Mouse (Mus musculus): ENCODE data around the gene Olfr855. TPM values are rescaled to one million over a fixed set of nuclear protein-coding genes. Genes with fewer than 3 reads are reported as not detected.

The Olfr855 gene
- polyA plus RNA-seq (2015; fragmentation: Nextera tagmentation; extraction: Ambion mirVana) = not detected in 2 replicates

- no peak for ATAC-seq (ENCODE audit: low read depth)
- Histone ChIP-seq H3K4me1 (ENCODE audit: control insufficient read depth, low read depth, low read length) (no peaks in the 10 kb centered on the region), H3K36me3 (ENCODE audit: control insufficient read depth, insufficient read depth) (no peaks in the 10 kb centered on the region), H3K27ac (ENCODE audit: low read length) (no peak within 1 kb of the TSS), H3K9me3 (replicated peaks; ENCODE audit: control insufficient read depth, low read length) (no peaks in the 10 kb centered on the region), H3K27me3 (ENCODE audit: control insufficient read depth, insufficient read depth, low read depth, low read length) (no peaks in the 10 kb centered on the region), H3K4me2 (ENCODE audit: low read depth, low read length) (no peak within 1 kb of the TSS), H3K4me3 (ENCODE audit: low read depth, low read length) (no peak within 1 kb of the TSS), H3K9ac (ENCODE audit: low read depth, low read length) (no peak within 1 kb of the TSS)
Measured at GRCm38 (mm10) chr9:19582317-19582716, at the start of gene Olfr855. Gene Olfr855 (plus strand): TSS chr9:19582617.

GRCm38 (mm10) chr9:19540976-19541375, 41.4 kb upstream of the Olfr855 start, which contains the start of gene Olfr853:
Gene Olfr853 (minus strand): TSS chr9:19541076.
- no peak within 1 kb of the TSS for H3K9ac ChIP-seq (ENCODE audit: low read depth, low read length)
- no peaks in the 10 kb centered on the region for H3K36me3 ChIP-seq (ENCODE audit: control insufficient read depth, insufficient read depth)
- H3K27ac ChIP-seq (ENCODE audit: low read length) = no peak within 1 kb of the TSS
- WGBS (ENCODE audit: insufficient replicate concordance) = 60% methylated on average over 1 of the region's 1 CpGs
- ATAC-seq (ENCODE audit: low read depth) = no peak
- H3K4me1 ChIP-seq (ENCODE audit: control insufficient read depth, low read depth, low read length) = no peaks in the 10 kb centered on the region
- H3K4me2 ChIP-seq (ENCODE audit: low read depth, low read length) = no peak within 1 kb of the TSS
- H3K27me3 ChIP-seq (ENCODE audit: control insufficient read depth, insufficient read depth, low read depth, low read length) = no peaks in the 10 kb centered on the region
- H3K4me3 ChIP-seq (ENCODE audit: low read depth, low read length) = no peak within 1 kb of the TSS
- no peaks in the 10 kb centered on the region for H3K9me3 ChIP-seq (replicated peaks; ENCODE audit: control insufficient read depth, low read length)

- WGBS (ENCODE audit: insufficient replicate concordance) = 40% methylated on average over 1 of the region's 1 CpGs
- Histone ChIP-seq H3K36me3 (ENCODE audit: control insufficient read depth, insufficient read depth) (no peaks in the 10 kb centered on the region), H3K9ac (ENCODE audit: low read depth, low read length) (no peak within 1 kb of the TSS), H3K4me3 (ENCODE audit: low read depth, low read length) (no peak within 1 kb of the TSS), H3K27ac (ENCODE audit: low read length) (no peak within 1 kb of the TSS), H3K27me3 (ENCODE audit: control insufficient read depth, insufficient read depth, low read depth, low read length) (no peaks in the 10 kb centered on the region), H3K4me2 (ENCODE audit: low read depth, low read length) (no peak within 1 kb of the TSS), H3K9me3 (replicated peaks; ENCODE audit: control insufficient read depth, low read length) (no peaks in the 10 kb centered on the region), H3K4me1 (ENCODE audit: control insufficient read depth, low read depth, low read length) (no peaks in the 10 kb centered on the region)
- no peak for ATAC-seq (ENCODE audit: low read depth)
Measured at GRCm38 (mm10) chr9:19567282-19567681, 15.1 kb upstream of the Olfr855 start, which contains the start of gene Olfr854. Gene Olfr854 (minus strand): TSS chr9:19567382.

- H3K9me3 ChIP-seq (replicated peaks; ENCODE audit: control insufficient read depth, low read length) = no peaks in the 10 kb centered on the region
- 87% methylated on average over 3 of the region's 3 CpGs for WGBS (ENCODE audit: insufficient replicate concordance)
- no peaks in the 10 kb centered on the region for H3K4me1 ChIP-seq (ENCODE audit: control insufficient read depth, low read depth, low read length)
- no peaks in the 10 kb centered on the region for H3K27me3 ChIP-seq (ENCODE audit: control insufficient read depth, insufficient read depth, low read depth, low read length)
- no peak for ATAC-seq (ENCODE audit: low read depth)
- no peak overlapping the region for H3K4me2 ChIP-seq (ENCODE audit: low read depth, low read length)
- no peak overlapping the region for H3K9ac ChIP-seq (ENCODE audit: low read depth, low read length)
- H3K27ac ChIP-seq (ENCODE audit: low read length) = no peak overlapping the region
- no peak overlapping the region for H3K4me3 ChIP-seq (ENCODE audit: low read depth, low read length)
- no peaks in the 10 kb centered on the region for H3K36me3 ChIP-seq (ENCODE audit: control insufficient read depth, insufficient read depth)
Measured at GRCm38 (mm10) chr9:19621297-19621696, 38.9 kb downstream of the Olfr855 start.

GRCm38 (mm10) chr9:19621843-19622822, 39.7 kb downstream of the Olfr855 start, which contains the start of gene Zfp317:
Gene Zfp317 (plus strand): TSS chr9:19622102.
- Histone ChIP-seq H3K9ac (ENCODE audit: low read depth, low read length) (peak within 1 kb of the TSS; percentile 69), H3K4me1 (ENCODE audit: control insufficient read depth, low read depth, low read length) (no peaks in the 10 kb centered on the region), H3K4me2 (ENCODE audit: low read depth, low read length) (peak within 1 kb of the TSS; percentile 58), H3K27ac (ENCODE audit: low read length) (peak within 1 kb of the TSS; percentile 87), H3K9me3 (replicated peaks; ENCODE audit: control insufficient read depth, low read length) (no peaks in the 10 kb centered on the region), H3K27me3 (ENCODE audit: control insufficient read depth, insufficient read depth, low read depth, low read length) (no peaks in the 10 kb centered on the region), H3K36me3 (ENCODE audit: control insufficient read depth, insufficient read depth) (no peaks in the 10 kb centered on the region), H3K4me3 (ENCODE audit: low read depth, low read length) (peak within 1 kb of the TSS; percentile 71)
- peak; percentile 94 for ATAC-seq (ENCODE audit: low read depth)
- WGBS (ENCODE audit: insufficient replicate concordance) = under 1% methylated on average over 35 of the region's 35 CpGs

- ATAC-seq (ENCODE audit: low read depth) = no peak
- H3K4me3 ChIP-seq (ENCODE audit: low read depth, low read length) = no peak overlapping the region
- H3K27ac ChIP-seq (ENCODE audit: low read length) = no peak overlapping the region
- H3K27me3 ChIP-seq (ENCODE audit: control insufficient read depth, insufficient read depth, low read depth, low read length) = no peaks in the 10 kb centered on the region
- peaks cover 4% of the 10 kb centered on the region; the same call in 1 of the 2 replicates for H3K36me3 ChIP-seq (ENCODE audit: control insufficient read depth, insufficient read depth)
- no peak overlapping the region for H3K4me2 ChIP-seq (ENCODE audit: low read depth, low read length)
- no peaks in the 10 kb centered on the region for H3K4me1 ChIP-seq (ENCODE audit: control insufficient read depth, low read depth, low read length)
- no peak overlapping the region for H3K9ac ChIP-seq (ENCODE audit: low read depth, low read length)
- H3K9me3 ChIP-seq (replicated peaks; ENCODE audit: control insufficient read depth, low read length) = no peaks in the 10 kb centered on the region
Measured at GRCm38 (mm10) chr9:19629574-19629973, 47.2 kb downstream of the Olfr855 start.

Other genes starting within 250 kb of the Olfr855 start
- gene Olfr845, start 246.2 kb upstream of the Olfr855 start, polyA plus RNA-seq (2015; fragmentation: Nextera tagmentation; extraction: Ambion mirVana) = not detected in 2 replicates
- gene Olfr846, start 218.6 kb upstream of the Olfr855 start, polyA plus RNA-seq (2015; fragmentation: Nextera tagmentation; extraction: Ambion mirVana) = not detected in 2 replicates
- not detected in 2 replicates for gene Olfr847, start 203.9 kb upstream of the Olfr855 start, polyA plus RNA-seq (2015; fragmentation: Nextera tagmentation; extraction: Ambion mirVana)
- not detected in 2 replicates for gene Olfr849, start 142.4 kb upstream of the Olfr855 start, polyA plus RNA-seq (2015; fragmentation: Nextera tagmentation; extraction: Ambion mirVana)
- not detected in 2 replicates for gene Olfr850, start 104.4 kb upstream of the Olfr855 start, polyA plus RNA-seq (2015; fragmentation: Nextera tagmentation; extraction: Ambion mirVana)
- gene Olfr851, start 89.3 kb upstream of the Olfr855 start, polyA plus RNA-seq (2015; fragmentation: Nextera tagmentation; extraction: Ambion mirVana) = not detected in 2 replicates
- gene Olfr853, start 41.5 kb upstream of the Olfr855 start, polyA plus RNA-seq (2015; fragmentation: Nextera tagmentation; extraction: Ambion mirVana) = not detected in 2 replicates
- gene Olfr854, start 15.2 kb upstream of the Olfr855 start, polyA plus RNA-seq (2015; fragmentation: Nextera tagmentation; extraction: Ambion mirVana) = not detected in 2 replicates
- 6.9 and 7.4 TPM in 2 replicates for gene Zfp317, start 39.5 kb downstream of the Olfr855 start, polyA plus RNA-seq (2015; fragmentation: Nextera tagmentation; extraction: Ambion mirVana)
- gene Olfr857, start 126.8 kb downstream of the Olfr855 start, polyA plus RNA-seq (2015; fragmentation: Nextera tagmentation; extraction: Ambion mirVana) = not detected in 2 replicates
- not detected in 2 replicates for gene Olfr58, start 197.7 kb downstream of the Olfr855 start, polyA plus RNA-seq (2015; fragmentation: Nextera tagmentation; extraction: Ambion mirVana)
- not detected in 2 replicates for gene Olfr859, start 222.3 kb downstream of the Olfr855 start, polyA plus RNA-seq (2015; fragmentation: Nextera tagmentation; extraction: Ambion mirVana)